Mouse (Mus musculus) urinary bladder, postnatal 10 days (tissue): ENCODE data around the gene Cad.

ENCODE experiments used
- DNase-seq: peaks from one replicate; pipeline ENCODE4 v3.0.0; 2022; ENCODE audit warnings: low spot score

The Cad gene

GRCm38 (mm10) chr5:31071059-31071458 lies 16.5 kb downstream of the Cad start:
- no peak for DNase-seq

- no peak for DNase-seq
Observed at GRCm38 (mm10) chr5:31071821-31072220, 17.2 kb downstream of the Cad start.

GRCm38 (mm10) chr5:31073176-31073575 lies 18.6 kb downstream of the Cad start:
- DNase-seq, result no peak

GRCm38 (mm10) chr5:31076346-31076745 lies 21.8 kb downstream of the Cad start:
- DNase-seq, result no peak

GRCm38 (mm10) chr5:31080059-31080794 lies 25.6 kb downstream of the Cad start:
- DNase-seq, result no peak

GRCm38 (mm10) chr5:31080795-31081164 lies 26.2 kb downstream of the Cad start:
- DNase-seq, result no peak

GRCm38 (mm10) chr5:31081386-31081785 lies 26.8 kb downstream of the Cad start:
- DNase-seq, result no peak

- DNase-seq, result no peak
Observed at GRCm38 (mm10) chr5:31082355-31082754, 27.8 kb downstream of the Cad start.

- DNase-seq, result no peak
Observed at GRCm38 (mm10) chr5:31082935-31083625, 28.5 kb downstream of the Cad start.

- DNase-seq, result no peak
Observed at GRCm38 (mm10) chr5:31083949-31084348, 29.4 kb downstream of the Cad start.

GRCm38 (mm10) chr5:31086606-31087005 lies 32.0 kb downstream of the Cad start:
- no peak for DNase-seq

GRCm38 (mm10) chr5:31087131-31087530 lies 32.6 kb downstream of the Cad start:
- DNase-seq, result no peak

- no peak for DNase-seq
Observed at GRCm38 (mm10) chr5:31092231-31092975, 37.8 kb downstream of the Cad start.

GRCm38 (mm10) chr5:31093151-31094041 lies 38.8 kb downstream of the Cad start:
- no peak for DNase-seq

- no peak for DNase-seq
Observed at GRCm38 (mm10) chr5:31094100-31094798, 39.7 kb downstream of the Cad start.

- no peak for DNase-seq
Observed at GRCm38 (mm10) chr5:31094799-31095691, 40.5 kb downstream of the Cad start.

- DNase-seq, result no peak
Observed at GRCm38 (mm10) chr5:31095711-31096480, 41.3 kb downstream of the Cad start.

GRCm38 (mm10) chr5:31105814-31106335 lies 51.3 kb downstream of the Cad start, which contains the start of gene Dnajc5g:
Dnajc5g (plus strand) TSS chr5:31106285.
- DNase-seq, result no peak

- DNase-seq, result no peak
Observed at GRCm38 (mm10) chr5:31108000-31108490, 53.5 kb downstream of the Cad start, which contains the start of gene Slc30a3. Slc30a3 (minus strand) TSS chr5:31108237.
